Mouse (Mus musculus) frontal cortex, postnatal 25 days (tissue): Measurements from ENCODE around the gene Tysnd1.

Source experiments
- DNase-seq, 2 experiments: peaks; one replicate each; pipeline ENCODE4 v3.0.0; 2022; ENCODE audit warnings: low spot score in 2 of 2

Gene Tysnd1

DNA sequence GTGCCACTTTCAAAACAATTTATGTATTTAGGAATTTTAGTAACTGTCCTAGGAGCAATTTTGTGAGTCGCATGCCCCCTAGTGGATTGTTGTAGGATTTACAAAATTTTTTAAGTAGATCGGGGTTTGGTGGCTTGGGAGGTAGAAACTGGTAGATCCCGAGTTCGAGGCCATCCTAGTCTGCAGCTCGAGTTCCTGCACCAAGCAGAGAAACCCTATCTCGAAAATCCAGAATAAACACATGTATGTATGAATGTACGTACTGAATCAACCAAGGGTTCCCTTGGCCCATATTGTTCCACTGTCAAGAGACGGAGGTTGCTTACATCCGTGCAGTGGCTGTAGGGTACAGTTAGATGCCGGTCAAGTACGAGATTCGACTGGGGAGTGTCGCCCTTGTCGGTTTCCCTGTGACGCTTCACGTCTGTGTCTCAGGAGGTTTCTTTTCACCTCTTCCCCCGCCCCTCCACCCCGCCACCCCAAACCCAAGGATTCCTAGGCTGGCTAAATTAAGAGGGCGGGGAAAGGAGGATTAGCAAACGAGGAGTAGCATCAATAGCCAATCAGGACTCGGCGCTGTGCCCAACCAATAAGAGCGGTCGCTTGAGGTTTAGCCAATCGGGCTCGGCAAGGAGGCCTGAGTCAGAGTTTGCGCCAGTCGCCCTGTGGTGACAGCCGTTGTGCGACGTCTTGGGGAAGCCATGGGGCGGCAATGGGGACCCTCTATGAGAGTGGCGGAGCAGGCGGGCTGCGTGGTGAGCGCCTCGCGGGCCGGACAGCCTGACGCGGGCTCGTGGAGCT is at the start of gene Tysnd1:
Gene Tysnd1 (plus strand): TSS at position 645 of the 801 bp plus-strand sequence.
- DNase-seq: peak; percentile 91 to 97

DNA sequence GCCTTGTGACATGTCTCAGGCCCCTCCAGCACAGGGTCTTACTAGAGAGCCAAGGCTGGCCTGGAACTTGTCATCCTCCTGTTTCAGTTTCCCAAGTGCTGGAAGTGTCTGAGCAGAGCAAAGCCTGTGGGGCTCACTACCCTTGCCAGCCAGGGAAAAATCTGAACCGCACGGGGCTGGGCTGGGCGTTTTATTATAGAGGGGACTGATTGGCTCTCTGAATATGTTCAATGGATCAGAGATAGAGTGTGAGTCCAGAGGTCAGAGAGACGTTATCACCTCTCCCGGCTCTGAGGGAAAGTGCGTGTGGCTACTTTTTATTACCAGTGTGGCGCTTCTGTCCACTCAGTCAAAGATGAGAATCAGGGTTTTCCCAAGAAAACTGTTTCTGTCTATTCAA is 48.8 kb upstream of the Tysnd1 start:
- DNase-seq: no peak

GRCm38 (mm10) chr10:61647790-61648736 is 47.3 kb upstream of the Tysnd1 start, which contains the start of gene Ppa1:
Gene Ppa1 (plus strand): TSS chr10:61648552.
- peak; percentile 60 to 78 for DNase-seq

DNA sequence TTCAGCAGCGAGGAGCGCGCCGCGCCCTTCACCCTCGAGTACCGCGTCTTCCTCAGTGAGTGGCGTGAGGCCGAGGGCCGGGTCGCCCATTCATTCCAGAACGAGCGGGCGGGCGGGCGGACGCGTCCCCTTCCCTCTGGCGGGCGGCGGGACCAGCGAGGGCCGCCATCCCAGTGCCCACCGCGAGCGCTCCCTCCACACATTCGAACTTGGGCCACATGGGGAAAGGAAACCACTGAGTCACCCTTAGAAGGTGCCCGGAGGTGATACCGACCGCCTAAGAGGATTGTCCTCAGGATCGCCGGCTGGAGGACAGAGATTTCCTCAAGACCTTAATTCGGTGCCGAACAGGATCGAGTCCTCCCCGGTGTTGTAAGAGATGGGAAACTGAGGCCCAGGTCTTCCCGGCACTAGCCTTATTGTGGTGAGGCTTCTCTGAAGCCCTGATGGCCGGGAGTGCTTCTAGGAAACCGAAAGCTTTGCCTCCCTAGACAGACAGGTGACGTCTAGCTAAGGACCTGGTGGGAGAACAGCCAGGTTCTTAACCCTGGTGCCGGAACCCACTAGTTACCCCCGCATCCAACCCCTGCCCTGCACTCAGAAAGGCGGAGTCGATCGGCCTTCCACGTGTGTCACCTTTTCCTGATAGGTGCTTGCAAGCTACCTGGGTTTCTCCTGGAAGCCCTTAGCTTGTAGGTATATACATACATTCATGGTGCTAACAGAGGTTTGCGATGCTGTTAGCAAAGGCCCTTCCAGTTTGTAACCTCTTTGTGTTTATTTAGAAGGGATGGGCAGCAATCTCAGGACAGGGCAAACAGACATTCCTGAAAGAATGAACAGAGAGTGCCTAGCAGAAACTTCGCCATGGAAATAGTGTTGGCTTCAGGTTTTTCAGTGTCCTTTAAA is 46.3 kb upstream of the Tysnd1 start:
- no peak for DNase-seq

DNA sequence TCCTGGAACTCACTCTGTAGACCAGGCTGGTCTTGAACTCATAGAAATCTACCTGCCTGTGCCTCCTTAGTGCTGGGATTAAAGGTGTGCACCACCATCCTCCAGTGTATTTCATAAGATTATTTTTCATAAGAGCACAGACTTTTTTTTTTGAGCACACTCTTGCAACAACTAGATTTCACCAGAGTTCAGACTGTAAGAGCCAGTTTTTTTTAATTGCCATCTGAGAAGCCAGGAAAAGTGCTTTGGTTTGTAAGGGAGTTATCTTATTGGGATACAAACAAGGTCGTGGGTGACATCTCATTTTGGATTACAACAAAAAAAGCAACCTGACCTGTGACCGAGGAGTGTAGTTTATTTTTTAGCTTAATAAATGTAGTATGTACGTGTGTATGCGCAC is 41.2 kb upstream of the Tysnd1 start:
- no peak for DNase-seq

GRCm38 (mm10) chr10:61654691-61655090 is 40.6 kb upstream of the Tysnd1 start:
- DNase-seq: no peak

GRCm38 (mm10) chr10:61655188-61655587 is 40.1 kb upstream of the Tysnd1 start:
- DNase-seq: no peak

DNA sequence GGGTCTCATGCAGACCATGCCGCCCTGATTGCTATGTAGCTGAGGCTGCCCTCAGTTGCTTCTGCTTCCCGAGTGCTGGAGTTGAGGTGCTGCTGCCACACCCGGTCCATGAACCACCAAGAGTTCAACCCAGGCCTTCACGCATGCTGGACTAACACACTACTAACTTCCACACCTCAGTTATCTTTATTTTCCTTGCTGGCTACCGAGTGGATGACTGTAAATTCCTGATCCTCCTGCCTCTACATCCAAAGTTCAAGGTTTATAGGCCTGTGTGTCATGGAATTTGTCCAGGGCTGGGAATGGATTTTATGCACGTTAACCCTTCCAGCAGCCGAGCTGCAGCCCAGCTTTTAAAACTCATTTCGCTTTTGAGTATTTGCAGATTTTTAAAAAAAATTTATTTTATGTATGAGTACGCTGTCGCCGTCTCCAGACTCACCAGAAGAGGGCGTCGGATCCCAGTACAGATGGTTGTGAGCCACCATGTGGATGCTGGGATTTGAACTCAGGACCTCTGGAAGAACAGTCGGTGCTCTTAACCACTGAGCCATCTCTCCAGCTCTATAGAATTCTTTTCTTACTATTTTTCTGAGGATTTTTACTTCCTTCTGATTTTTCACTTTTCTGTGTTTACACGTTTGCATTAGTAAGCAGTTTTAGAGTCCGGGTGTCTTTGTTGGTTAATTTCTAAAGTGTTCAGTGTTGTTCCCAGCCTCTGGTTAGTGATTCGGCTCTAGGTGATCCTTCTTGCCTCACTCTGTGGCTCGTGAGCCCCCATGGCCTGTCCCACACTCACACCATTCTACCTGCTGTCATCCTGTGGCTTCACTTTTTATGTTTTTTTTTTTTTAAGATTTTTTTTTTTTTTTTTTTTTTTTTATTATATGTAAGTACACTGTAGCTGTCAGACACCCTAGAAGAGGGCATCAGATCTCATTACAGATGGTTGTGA is 38.1 kb upstream of the Tysnd1 start:
- DNase-seq: no peak

GRCm38 (mm10) chr10:61657985-61658384 is 37.3 kb upstream of the Tysnd1 start:
- no peak for DNase-seq

GRCm38 (mm10) chr10:61661887-61662286 is 33.4 kb upstream of the Tysnd1 start:
- no peak for DNase-seq

GRCm38 (mm10) chr10:61662391-61662988 is 32.8 kb upstream of the Tysnd1 start:
- DNase-seq: no peak

- DNase-seq: no peak
Measured at GRCm38 (mm10) chr10:61665111-61665510, 30.2 kb upstream of the Tysnd1 start.

DNA sequence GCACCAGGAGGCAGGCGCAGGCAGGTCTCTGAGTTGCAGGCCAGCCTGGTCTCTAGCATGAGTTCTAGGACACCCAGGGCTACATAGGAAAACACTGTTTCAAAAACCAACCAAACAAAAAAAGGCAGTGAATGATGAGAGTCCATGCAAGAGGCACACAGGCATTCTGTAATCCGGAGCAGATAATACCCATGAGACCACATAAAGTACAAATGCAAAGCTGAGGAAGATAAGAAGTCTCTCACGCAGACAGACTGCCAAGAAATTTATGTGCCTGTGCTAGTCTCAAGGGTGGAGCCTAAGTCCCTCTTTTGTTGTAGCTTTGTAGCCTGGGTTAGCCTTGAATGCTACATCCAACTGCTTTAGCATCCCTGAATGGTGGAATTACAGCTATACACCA is 29.7 kb upstream of the Tysnd1 start:
- no peak for DNase-seq

- no peak for DNase-seq
Measured at GRCm38 (mm10) chr10:61669289-61669688, 26.0 kb upstream of the Tysnd1 start.

GRCm38 (mm10) chr10:61669896-61670295 is 25.4 kb upstream of the Tysnd1 start:
- DNase-seq: no peak

DNA sequence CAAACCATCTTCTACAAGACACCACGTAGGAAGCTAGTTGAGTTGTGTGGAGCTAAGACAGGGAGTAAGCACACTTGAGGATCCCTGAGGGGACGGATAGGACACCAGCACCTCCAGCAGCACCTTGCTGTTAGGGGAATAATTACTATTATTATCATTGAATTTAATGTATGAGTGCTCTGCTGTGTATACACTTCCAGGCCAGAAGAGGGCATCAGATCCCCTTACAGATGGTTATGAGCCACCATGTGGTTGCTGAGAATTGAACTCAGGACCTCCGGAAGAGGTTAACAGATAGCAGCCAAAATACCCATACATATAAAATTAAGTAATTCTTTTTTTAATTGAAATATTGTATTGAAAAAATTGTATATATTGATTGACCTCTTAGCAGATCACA is 24.6 kb upstream of the Tysnd1 start:
- DNase-seq: no peak

DNA sequence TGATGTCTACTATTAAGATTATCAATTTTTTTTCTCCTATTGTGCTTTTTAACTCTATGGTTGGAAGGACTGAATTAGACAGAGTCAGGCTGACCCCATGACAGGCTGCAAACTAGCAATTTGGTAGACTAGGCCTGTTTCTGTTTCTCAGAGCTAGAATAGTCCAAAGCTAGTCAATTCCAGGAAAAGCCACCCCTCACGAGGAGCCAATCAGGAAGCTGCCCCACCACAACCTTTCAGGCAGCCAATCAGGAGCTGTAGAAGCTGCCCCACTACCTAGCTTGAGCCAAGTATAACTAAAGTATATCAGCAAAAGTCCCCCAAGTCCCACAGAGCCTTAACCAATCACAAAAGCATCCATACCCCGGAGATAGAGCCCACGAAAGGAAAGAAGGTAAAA is 19.4 kb upstream of the Tysnd1 start:
- no peak for DNase-seq

- DNase-seq: no peak
Measured at GRCm38 (mm10) chr10:61679545-61679944, 15.8 kb upstream of the Tysnd1 start.

GRCm38 (mm10) chr10:61680015-61680913 is 15.1 kb upstream of the Tysnd1 start, which contains the start of gene Sar1a:
Gene Sar1a (plus strand): TSS chr10:61680299.
- peak; percentile 90 to 95 for DNase-seq
